ENCODE assay signal across 23 mouse cellular contexts in the genomic region with DNA sequence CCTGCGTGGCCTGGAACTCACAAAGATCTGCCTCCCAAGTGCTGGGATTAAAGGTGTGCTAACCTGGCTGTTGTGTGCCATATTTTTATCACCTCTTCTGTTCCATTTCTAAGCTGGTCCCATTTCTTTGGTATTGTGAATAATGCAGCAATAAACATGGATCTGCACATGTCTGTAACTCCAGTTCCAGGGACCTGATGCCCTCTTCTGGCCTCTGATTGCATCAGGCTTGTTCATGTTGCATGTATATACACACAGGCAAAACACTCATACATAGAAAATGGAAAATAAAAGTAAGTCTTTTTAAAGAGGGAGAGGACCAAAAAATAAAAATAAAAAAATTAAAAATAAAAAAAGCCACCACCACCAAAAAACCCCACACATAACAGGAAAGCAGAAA. TPM values are rescaled to one million over a fixed set of nuclear protein-coding genes. Genes with fewer than 3 reads are reported as not detected.
DNase-seq lines count a peak whose midpoint lies in the region; ATAC-seq and TF ChIP-seq lines count a peak whose summit lies in the region.
"Had no signal": no experiment of that assay in that cellular context is flagged by ENCODE, and none has a peak within 500 bp of the region (broad histone marks: within the 10 kb centered on the region; RNA-seq: fewer than 3 reads in every experiment).

No protein-coding gene starts in this region.

- no peaks in the 10 kb centered on the region for H3K27me3 ChIP-seq in kidney, adult 2 months (replicated peaks; ENCODE audit: control insufficient read depth, insufficient read depth, low read length)
- H3K27me3 ChIP-seq in kidney, embryonic 16.5 days (ENCODE audit: insufficient read depth, low read length): no peaks in the 10 kb centered on the region
- H3K27me3 ChIP-seq in lung, postnatal 0 days (replicated peaks; ENCODE audit: insufficient read depth, low read length): no peaks in the 10 kb centered on the region
- H3K27me3 ChIP-seq in MEL (ENCODE audit: control insufficient read depth in 1 of 2, insufficient read depth in 2 of 2, low read length in 2 of 2): no peaks in the 10 kb centered on the region
- H3K27me3 ChIP-seq in stomach, postnatal 0 days (ENCODE audit: control insufficient read depth, insufficient read depth, low read length): no peaks in the 10 kb centered on the region
- H3K27me3 ChIP-seq: embryonic facial prominence, embryonic 15.5 days; heart, embryonic 13.5 days; hindbrain, embryonic 15.5 days had no signal

- H3K79me2 ChIP-seq in MEL (ENCODE audit: control insufficient read depth, insufficient read depth, low read length, poor library complexity): no peaks in the 10 kb centered on the region; the same call in 1 of the 2 replicates

- TF ChIP-seq EP300 in lung, postnatal 0 days (IDR thresholded peaks at IDR 0.05): no peak
- TF ChIP-seq EP300 in MEL (IDR thresholded peaks at IDR 0.05; ENCODE audit: low read depth in 1 of 2, low read length in 2 of 2): no peak
- TF ChIP-seq EP300 in stomach, postnatal 0 days (optimal IDR thresholded peaks at IDR 0.05): no peak

- no peak for TF ChIP-seq POLR2A in kidney, adult 2 months (IDR thresholded peaks at IDR 0.05; ENCODE audit: low read depth, low read length)
- TF ChIP-seq POLR2A in MEL (IDR thresholded peaks at IDR 0.05; ENCODE audit: control insufficient read depth in 1 of 2, insufficient read depth in 1 of 2, low read depth in 1 of 2, low read length in 2 of 2, poor library complexity in 1 of 2): no peak

- TF ChIP-seq RAD21 in MEL (IDR thresholded peaks at IDR 0.05; ENCODE audit: low read depth, low read length): peak; percentile 8

- H3K9me3 ChIP-seq in kidney, embryonic 16.5 days (ENCODE audit: low read length): no peaks in the 10 kb centered on the region
- H3K9me3 ChIP-seq in lung, postnatal 0 days (ENCODE audit: low read length): no peaks in the 10 kb centered on the region
- H3K9me3 ChIP-seq in MEL (replicated peaks; ENCODE audit: insufficient read depth, low read length): no peaks in the 10 kb centered on the region
- H3K9me3 ChIP-seq in stomach, postnatal 0 days (ENCODE audit: control insufficient read depth, low read length): no peaks in the 10 kb centered on the region
- H3K9me3 ChIP-seq: embryonic facial prominence, embryonic 15.5 days; forebrain, embryonic 10.5 days; G1E; heart, embryonic 13.5 days; hindbrain, embryonic 15.5 days had no signal

- no peak overlapping the region for H3K27ac ChIP-seq in kidney, adult 2 months (ENCODE audit: insufficient read depth, low read depth, low read length)
- H3K27ac ChIP-seq in kidney, embryonic 16.5 days (ENCODE audit: low read length): no peak overlapping the region
- no peak overlapping the region for H3K27ac ChIP-seq in lung, postnatal 0 days (ENCODE audit: low read length)
- no peak overlapping the region for H3K27ac ChIP-seq in MEL (ENCODE audit: control insufficient read depth, low read depth, low read length)
- no peak overlapping the region for H3K27ac ChIP-seq in stomach, postnatal 0 days (replicated peaks)
- H3K27ac ChIP-seq: embryonic facial prominence, embryonic 15.5 days; forebrain, embryonic 10.5 days; heart, embryonic 13.5 days; hindbrain, embryonic 15.5 days had no signal

- no peak overlapping the region for H3K4me3 ChIP-seq in kidney, adult 2 months (ENCODE audit: insufficient read depth, low read depth, low read length)
- no peak overlapping the region for H3K4me3 ChIP-seq in kidney, embryonic 16.5 days (ENCODE audit: low read length)
- no peak overlapping the region for H3K4me3 ChIP-seq in lung, postnatal 0 days (ENCODE audit: low read depth, low read length)
- H3K4me3 ChIP-seq in MEL (ENCODE audit: control insufficient read depth in 1 of 2, insufficient read depth in 1 of 2, low read depth in 2 of 2, low read length in 2 of 2): no peak overlapping the region
- no peak overlapping the region for H3K4me3 ChIP-seq in stomach, postnatal 0 days (ENCODE audit: low read depth, low read length)
- H3K4me3 ChIP-seq: embryonic facial prominence, embryonic 15.5 days; erythroblast, embryonic 14.5 days; forebrain, embryonic 10.5 days; heart, embryonic 13.5 days; hindbrain, embryonic 15.5 days had no signal

- TF ChIP-seq CTCF in kidney, adult 2 months (conservative IDR thresholded peaks at IDR 0.05; ENCODE audit: insufficient read depth, insufficient read length, low read depth, low read length): 0 out of 2 replicates have a peak, but pooled peaks have one; percentile 14
- peak; percentile 22; the same call in 1 of the 2 replicates for TF ChIP-seq CTCF in lung, postnatal 0 days (IDR thresholded peaks at IDR 0.05)
- TF ChIP-seq CTCF in MEL (IDR thresholded peaks at IDR 0.05 in 2 of 3, conservative IDR thresholded peaks at IDR 0.05 in 1 of 3; ENCODE audit: control insufficient read depth in 1 of 3, insufficient read depth in 1 of 3, low read depth in 2 of 3, low read length in 3 of 3, poor library complexity in 1 of 3, severe bottlenecking in 1 of 3): peak in 2 of 3 experiments; percentile 15 to 45; a peak in 2 of 6 replicates
- TF ChIP-seq CTCF in stomach, postnatal 0 days (IDR thresholded peaks at IDR 0.05; ENCODE audit: low read depth): peak; percentile 55

- no peak overlapping the region for H3K4me2 ChIP-seq in kidney, embryonic 16.5 days (replicated peaks; ENCODE audit: low read depth, low read length)
- H3K4me2 ChIP-seq in lung, postnatal 0 days (replicated peaks; ENCODE audit: low read depth, low read length): no peak overlapping the region
- no peak overlapping the region for H3K4me2 ChIP-seq in stomach, postnatal 0 days (replicated peaks; ENCODE audit: low read depth)
- H3K4me2 ChIP-seq: embryonic facial prominence, embryonic 15.5 days; heart, embryonic 13.5 days; hindbrain, embryonic 15.5 days had no signal

- no peak overlapping the region for H3K9ac ChIP-seq in kidney, embryonic 16.5 days (replicated peaks; ENCODE audit: low read length)
- no peak overlapping the region for H3K9ac ChIP-seq in lung, postnatal 0 days (replicated peaks; ENCODE audit: low read depth)
- H3K9ac ChIP-seq in MEL (ENCODE audit: control insufficient read depth, low read depth, low read length, poor library complexity, severe bottlenecking): no peak overlapping the region
- no peak overlapping the region for H3K9ac ChIP-seq in stomach, postnatal 0 days (ENCODE audit: low read length)
- H3K9ac ChIP-seq: embryonic facial prominence, embryonic 15.5 days; heart, embryonic 13.5 days; hindbrain, embryonic 15.5 days had no signal

- no peak for ATAC-seq in kidney, embryonic 16.5 days (ENCODE audit: low FRiP score, low TSS enrichment)
- ATAC-seq in lung, postnatal 0 days: no peak
- ATAC-seq in stomach, postnatal 0 days (ENCODE audit: low FRiP score, low TSS enrichment): no peak
- ATAC-seq: activated CD4-positive, CD25-positive, alpha-beta regulatory T cell, adult 4 months; CD4-positive, CD25-positive, alpha-beta regulatory T cell, adult 4 months; forebrain, embryonic 14.5 days had no signal

- H3K4me1 ChIP-seq in kidney, adult 2 months (ENCODE audit: control insufficient read depth, insufficient read depth, low read length): 0 out of 2 replicates have a peak, but pooled peaks cover 2% of the 10 kb centered on the region
- H3K4me1 ChIP-seq in kidney, embryonic 16.5 days (ENCODE audit: insufficient read depth, low read length): peaks cover 12% of the 10 kb centered on the region
- H3K4me1 ChIP-seq in lung, postnatal 0 days (ENCODE audit: insufficient read depth, low read depth, low read length): peaks cover 3% of the 10 kb centered on the region
- H3K4me1 ChIP-seq in MEL (ENCODE audit: control insufficient read depth in 1 of 2, insufficient read depth in 2 of 2, low read length in 2 of 2): peaks cover 0 to 8% of the 10 kb centered on the region in 2 experiments; a peak in 3 of 4 replicates
- no peaks in the 10 kb centered on the region for H3K4me1 ChIP-seq in stomach, postnatal 0 days (replicated peaks; ENCODE audit: control insufficient read depth, insufficient read depth)

- peak; percentile 14 for DNase-seq in kidney, adult 2 months
- DNase-seq in lung, postnatal 0 days (ENCODE audit: low spot score): no peak
- no peak for DNase-seq in lung, postnatal 36 days
- DNase-seq in MEL (ENCODE audit: low read depth, low spot score): peak; percentile 40
- no peak for DNase-seq in stomach, postnatal 0 days (ENCODE audit: low spot score)
- DNase-seq in heart, adult 9 months (ENCODE audit: low spot score in 2 of 2): no peak
- DNase-seq: adrenal gland, postnatal 14 days; B cell, adult 2 months; cerebellum, adult 11-12 months; cerebellum, adult 9-10 months; embryo, embryonic 11 days; gastrocnemius, postnatal 36 days; heart, postnatal 36 days had no signal

- 94% methylated on average over 1 of the region's 1 CpGs for WGBS in kidney, adult 2 months
- WGBS in kidney, embryonic 16.5 days: 95% methylated on average over 1 of the region's 1 CpGs
- 97% methylated on average over 1 of the region's 1 CpGs for WGBS in lung, postnatal 0 days
- 91% methylated on average over 1 of the region's 1 CpGs for WGBS in stomach, postnatal 0 days

- no peaks in the 10 kb centered on the region for H3K36me3 ChIP-seq in kidney, adult 2 months (ENCODE audit: control insufficient read depth, insufficient read depth, low read length)
- H3K36me3 ChIP-seq in kidney, embryonic 16.5 days (ENCODE audit: insufficient read depth, low read length): peaks cover 4% of the 10 kb centered on the region; the same call in 1 of the 2 replicates
- H3K36me3 ChIP-seq in lung, postnatal 0 days (ENCODE audit: insufficient read depth, low read length): no peaks in the 10 kb centered on the region
- peaks cover 2 to 6% of the 10 kb centered on the region in 2 experiments; a peak in 3 of 4 replicates for H3K36me3 ChIP-seq in MEL (ENCODE audit: control insufficient read depth in 1 of 2, insufficient read depth in 2 of 2, low read length in 2 of 2)
- H3K36me3 ChIP-seq in stomach, postnatal 0 days (ENCODE audit: control insufficient read depth, insufficient read depth, low read length): no peaks in the 10 kb centered on the region

RNA-seq across cellular contexts. Expression of a gene that starts 2.9 kb away (rescaled TPM):
- polyA plus RNA-seq in kidney, adult 2 months (2012; rRNA removed): 6.5 and 7.7 TPM in 2 replicates
- polyA plus RNA-seq in kidney, embryonic 16.5 days (2015; fragmentation: Nextera tagmentation; extraction: Ambion mirVana): 27.2 and 29.4 TPM in 2 replicates
- 12.2 and 12.7 TPM in 2 replicates for polyA plus RNA-seq in lung, postnatal 0 days (2015; fragmentation: Nextera tagmentation; extraction: Ambion mirVana)
- total RNA-seq in MEL (2012; rRNA removed): 13.0 and 14.6 TPM in 2 replicates
- polyA plus RNA-seq in MEL (2012; ENCODE audit: insufficient read depth in 1 of 2, insufficient read length in 2 of 2, low read depth in 1 of 2, low replicate concordance in 2 of 2, missing spikeins in 1 of 2): 10 to 100 TPM in 1 of 2 experiments, not detected in 1; 14.7 TPM
- 13.8 and 14.0 TPM in 2 replicates for polyA plus RNA-seq in stomach, postnatal 0 days (2015; fragmentation: Nextera tagmentation; extraction: Ambion mirVana)
- polyA plus RNA-seq: erythroblast, embryonic 14.5 days had no signal

RNA-seq across cellular contexts. Expression of a gene that starts 16.3 kb away (rescaled TPM):
- 151 and 189 TPM in 2 replicates for polyA plus RNA-seq in kidney, adult 2 months (2012; rRNA removed)
- 89.7 and 92.6 TPM in 2 replicates for polyA plus RNA-seq in kidney, embryonic 16.5 days (2015; fragmentation: Nextera tagmentation; extraction: Ambion mirVana)
- polyA plus RNA-seq in lung, postnatal 0 days (2015; fragmentation: Nextera tagmentation; extraction: Ambion mirVana): 84.7 and 87.7 TPM in 2 replicates
- 160 and 183 TPM in 2 replicates for total RNA-seq in MEL (2012; rRNA removed)
- 100 to 1,000 TPM in 1 of 2 experiments, not detected in 1; 154 TPM for polyA plus RNA-seq in MEL (2012; ENCODE audit: insufficient read depth in 1 of 2, insufficient read length in 2 of 2, low read depth in 1 of 2, low replicate concordance in 2 of 2, missing spikeins in 1 of 2)
- polyA plus RNA-seq in stomach, postnatal 0 days (2015; fragmentation: Nextera tagmentation; extraction: Ambion mirVana): 75.3 and 83.8 TPM in 2 replicates

RNA-seq across cellular contexts. Expression of a gene that starts 25.4 kb away (rescaled TPM):
- polyA plus RNA-seq in kidney, adult 2 months (2012; rRNA removed): 11.8 and 12.0 TPM in 2 replicates
- polyA plus RNA-seq in kidney, embryonic 16.5 days (2015; fragmentation: Nextera tagmentation; extraction: Ambion mirVana): 11.9 and 12.3 TPM in 2 replicates
- polyA plus RNA-seq in lung, postnatal 0 days (2015; fragmentation: Nextera tagmentation; extraction: Ambion mirVana): 8.7 and 8.9 TPM in 2 replicates
- 2.2 and 2.3 TPM in 2 replicates for total RNA-seq in MEL (2012; rRNA removed)
- polyA plus RNA-seq in MEL (2012; ENCODE audit: insufficient read depth in 1 of 2, insufficient read length in 2 of 2, low read depth in 1 of 2, low replicate concordance in 2 of 2, missing spikeins in 1 of 2): 1 to 10 TPM in 1 of 2 experiments, not detected in 1; 3.5 TPM
- 5.5 and 6.4 TPM in 2 replicates for polyA plus RNA-seq in stomach, postnatal 0 days (2015; fragmentation: Nextera tagmentation; extraction: Ambion mirVana)
- polyA plus RNA-seq: erythroblast, embryonic 14.5 days had no signal

RNA-seq across cellular contexts. Expression of a gene that starts 41.2 kb away (rescaled TPM):
- polyA plus RNA-seq in kidney, adult 2 months (2012; rRNA removed): 20.7 and 26.6 TPM in 2 replicates
- 23.6 TPM in 2 replicates for polyA plus RNA-seq in kidney, embryonic 16.5 days (2015; fragmentation: Nextera tagmentation; extraction: Ambion mirVana)
- 20.1 and 22.8 TPM in 2 replicates for polyA plus RNA-seq in lung, postnatal 0 days (2015; fragmentation: Nextera tagmentation; extraction: Ambion mirVana)
- total RNA-seq in MEL (2012; rRNA removed): 10.6 and 12.0 TPM in 2 replicates
- 10 to 100 TPM in 1 of 2 experiments, not detected in 1; 24.3 TPM for polyA plus RNA-seq in MEL (2012; ENCODE audit: insufficient read depth in 1 of 2, insufficient read length in 2 of 2, low read depth in 1 of 2, low replicate concordance in 2 of 2, missing spikeins in 1 of 2)
- 11.4 and 13.9 TPM in 2 replicates for polyA plus RNA-seq in stomach, postnatal 0 days (2015; fragmentation: Nextera tagmentation; extraction: Ambion mirVana)

Comparison
In these comparisons a context has a peak if more than half of its experiments do, and no peak if none do; other contexts are left out.
1. DNase-seq: peak in kidney, adult 2 months (single experiment) and MEL (single experiment); none in lung, postnatal 0 days (single experiment), lung, postnatal 36 days (single experiment), stomach, postnatal 0 days (single experiment) and heart, adult 9 months (0 of 2).
2. Peak in every context shown above with its lines, with median percentiles within 50 percentile points of each other: CTCF ChIP-seq.